Mouse (Mus musculus) spleen, adult 18-20 months (tissue): ENCODE results near the gene Sgpp2.

Experiments
- DNase-seq, 2 experiments: peaks; one replicate each; pipeline ENCODE4 v3.0.0; 2022; ENCODE audit warnings: mixed read lengths in 2 of 2

Sgpp2 gene

DNA sequence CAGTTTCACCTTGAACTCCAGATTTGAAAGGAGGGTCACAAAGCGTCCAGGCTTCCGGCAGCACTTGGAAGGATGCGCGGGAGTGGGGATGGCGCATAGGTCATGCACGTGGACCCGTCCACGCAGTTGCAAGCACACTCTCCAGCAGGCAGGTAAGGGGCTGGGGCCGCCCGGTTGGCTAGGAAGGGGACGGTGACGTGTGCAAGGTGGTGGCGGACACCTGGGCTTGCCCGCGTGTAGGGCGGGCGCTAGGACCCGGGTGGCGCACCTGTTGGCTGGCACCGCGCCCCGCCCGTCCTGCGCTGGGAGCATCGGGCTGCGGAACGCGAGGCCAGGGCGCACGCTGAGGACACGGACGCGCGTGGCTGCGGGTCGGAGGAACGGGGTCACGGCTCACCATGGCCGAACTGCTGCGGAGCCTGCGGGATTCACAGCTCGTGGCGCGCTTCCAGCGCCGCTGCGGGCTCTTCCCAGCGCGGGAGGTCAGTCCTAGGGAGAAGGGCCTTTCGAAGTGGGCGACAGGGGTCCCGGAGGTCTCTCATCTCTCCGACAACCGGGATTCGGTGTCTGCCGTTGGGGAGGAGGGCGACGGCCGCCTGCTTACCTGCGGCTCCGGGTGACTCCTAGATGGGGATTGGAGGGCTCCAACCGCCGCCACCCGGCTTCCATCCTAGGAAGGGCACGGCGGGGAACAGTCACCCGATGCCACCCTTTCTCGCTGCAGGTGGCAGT, at the start of gene Sgpp2:
Gene Sgpp2 (plus strand): TSS at position 325 of the 732 bp plus-strand sequence.
- DNase-seq, result no peak

DNA sequence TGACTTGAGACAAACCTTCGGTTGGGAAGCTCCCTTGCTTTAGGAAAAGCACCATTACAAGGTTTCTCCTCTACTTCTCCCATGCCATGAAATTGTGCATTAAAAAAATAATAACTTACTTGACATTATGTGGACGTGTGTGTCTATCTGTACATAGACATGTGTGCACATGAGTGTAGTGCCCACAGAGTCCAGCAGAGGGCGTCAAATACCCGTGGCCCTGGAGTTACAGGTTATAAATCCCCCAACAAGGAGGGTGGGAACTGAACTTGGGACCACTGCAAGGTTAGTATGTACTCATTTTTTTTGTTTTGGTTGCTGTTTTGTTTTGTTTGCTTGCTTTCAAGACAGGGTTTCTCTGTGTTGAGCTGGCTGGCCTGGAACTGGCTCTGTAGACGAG, 42.6 kb upstream of the Sgpp2 start:
- no peak for DNase-seq

DNA sequence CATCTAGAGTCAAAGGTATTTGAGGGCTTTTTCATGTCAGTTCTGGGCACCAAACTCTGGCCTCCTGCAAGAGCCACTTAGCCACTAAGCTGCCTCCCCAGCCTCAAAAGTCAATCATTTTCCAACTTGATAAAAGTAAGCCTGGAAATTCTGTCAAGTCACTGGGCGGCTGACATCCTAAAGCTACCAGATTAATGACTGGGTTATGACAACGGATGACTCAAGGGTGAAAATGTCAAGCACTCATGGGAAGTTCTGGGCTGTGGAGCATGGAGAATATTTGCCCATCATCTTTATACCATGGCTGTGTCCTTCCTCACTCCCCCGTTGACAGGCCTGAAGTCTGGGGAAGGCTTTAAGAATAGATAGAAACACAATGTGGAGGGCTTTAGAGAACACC, 37.2 kb upstream of the Sgpp2 start:
- no peak for DNase-seq

DNA sequence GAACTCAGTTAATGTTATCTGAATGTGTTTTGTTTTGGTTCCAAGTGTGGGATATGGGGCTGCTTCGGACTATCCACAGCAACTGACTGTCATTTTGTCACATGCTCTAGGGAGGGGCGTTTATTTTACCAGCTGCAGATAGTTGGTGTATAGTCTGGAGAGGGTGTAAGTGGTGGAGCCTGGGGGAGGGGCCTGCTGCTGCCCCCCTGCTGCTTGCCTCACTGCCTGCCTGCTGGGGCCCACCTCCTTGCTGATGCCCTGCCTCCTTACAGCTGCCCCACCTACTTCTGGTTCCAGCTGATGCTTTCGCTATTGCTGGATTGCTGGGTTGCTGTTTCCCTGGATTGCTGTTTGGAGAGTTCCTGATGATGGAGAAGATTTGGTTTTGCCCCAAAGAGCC, 31.0 kb upstream of the Sgpp2 start:
- no peak for DNase-seq

DNA sequence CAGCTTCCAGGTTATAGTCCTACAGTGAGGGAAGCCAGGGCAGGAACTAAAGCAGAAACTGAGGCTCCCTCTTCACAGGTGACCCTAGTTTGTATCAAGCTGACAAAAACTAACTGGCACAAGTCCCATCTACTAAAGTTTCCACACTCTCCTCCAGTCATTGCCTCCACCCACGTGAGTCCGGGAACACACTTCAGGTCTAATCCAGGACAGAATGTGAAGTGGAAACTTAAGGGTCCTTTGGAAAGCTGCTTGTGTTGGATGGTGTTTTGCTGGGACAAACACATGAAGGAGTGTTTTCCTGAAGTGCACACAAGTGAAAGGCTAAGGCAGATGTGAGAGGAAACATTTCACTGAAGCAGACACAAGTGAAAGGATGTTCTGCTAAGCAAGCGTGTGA, 17.7 kb upstream of the Sgpp2 start:
- no peak for DNase-seq

DNA sequence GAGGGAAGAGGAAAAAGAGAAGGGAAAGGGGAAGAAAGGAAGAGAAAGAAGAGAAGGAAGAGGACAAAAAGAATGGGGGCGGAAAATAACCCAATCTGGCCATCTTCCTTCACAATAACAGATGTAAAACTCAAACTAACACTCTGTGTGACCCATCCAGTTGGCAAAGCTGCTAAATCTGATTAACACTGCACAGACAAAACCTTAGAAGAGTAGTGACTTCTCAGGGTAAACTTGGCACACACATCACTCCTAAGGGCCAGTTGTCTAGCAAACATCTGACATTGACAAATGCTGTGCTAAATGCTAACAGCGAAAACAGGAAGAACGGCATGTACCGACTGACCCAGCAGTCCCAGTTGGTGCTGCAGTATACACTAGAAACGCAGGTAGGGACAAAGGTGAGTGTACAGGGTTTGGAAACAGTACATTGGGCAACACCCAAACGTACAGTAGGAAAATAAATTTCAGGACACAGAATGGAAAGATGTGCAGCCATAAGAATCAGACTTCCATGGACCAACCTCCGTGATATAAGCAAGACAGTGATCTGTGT, 10.4 kb upstream of the Sgpp2 start:
- no peak for DNase-seq

DNA sequence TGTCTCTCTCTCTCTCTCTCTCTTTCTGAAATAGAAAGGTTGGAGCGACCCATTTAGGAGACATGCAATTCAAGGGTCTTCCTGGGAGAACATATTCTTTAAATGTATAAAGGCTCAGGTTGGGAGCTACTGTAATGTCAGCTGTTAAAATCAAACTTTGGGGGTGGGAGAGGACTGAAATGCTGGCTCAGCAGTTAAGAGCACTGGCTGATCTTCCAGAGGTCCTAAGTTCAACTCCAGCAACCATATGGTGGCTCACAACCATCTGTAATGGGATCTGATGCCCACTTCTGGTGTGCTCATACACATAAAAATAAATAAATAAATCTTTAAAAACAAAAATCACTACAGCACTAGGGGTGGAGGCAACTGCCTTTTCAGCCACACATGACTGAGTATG, 1.5 kb upstream of the Sgpp2 start:
- no peak for DNase-seq

DNA sequence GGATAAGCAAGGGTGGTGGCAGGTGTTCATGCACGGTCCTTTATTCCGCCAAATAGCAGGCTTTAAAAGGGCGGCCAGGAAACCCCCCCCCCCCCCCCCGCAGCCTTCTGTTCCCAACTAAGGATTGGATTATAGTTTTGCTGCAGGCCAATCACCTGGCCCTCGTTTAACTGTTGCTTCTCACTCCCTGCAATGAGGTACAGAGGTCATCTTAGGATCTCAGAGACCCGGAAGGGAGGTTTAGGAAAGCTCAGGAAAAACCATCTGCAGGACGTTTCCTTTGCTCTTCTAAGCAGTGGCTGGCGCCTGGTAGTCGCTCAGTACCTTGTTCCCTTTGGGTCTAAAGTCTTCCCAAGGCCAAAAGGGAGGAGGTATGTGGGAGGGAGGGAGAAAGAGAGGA, 865 bp upstream of the Sgpp2 start:
- DNase-seq, result no peak

DNA sequence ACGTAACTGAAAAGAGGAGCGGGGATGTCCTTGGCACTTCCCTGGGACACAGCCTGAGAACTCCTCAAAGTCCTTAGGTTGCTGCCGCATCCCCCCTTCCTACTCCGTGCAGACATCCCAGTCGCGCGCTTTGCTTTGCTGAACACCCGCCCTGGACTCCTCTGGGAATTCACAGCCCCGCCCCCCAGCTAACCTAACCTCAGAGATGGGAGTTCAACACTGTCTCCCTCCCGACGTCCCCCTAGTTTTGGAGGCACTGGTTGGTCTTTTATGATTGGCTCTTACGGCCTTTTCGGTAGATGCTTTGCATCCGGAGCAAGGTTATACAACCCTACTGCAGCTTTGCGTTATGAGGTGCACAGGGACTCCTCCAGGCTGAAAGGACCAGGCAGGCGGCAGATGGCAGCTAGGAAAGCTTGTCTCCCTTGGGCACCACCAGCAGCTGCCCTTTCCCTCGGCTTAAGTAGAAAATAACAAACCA, 756 bp downstream of the Sgpp2 start:
- no peak for DNase-seq

DNA sequence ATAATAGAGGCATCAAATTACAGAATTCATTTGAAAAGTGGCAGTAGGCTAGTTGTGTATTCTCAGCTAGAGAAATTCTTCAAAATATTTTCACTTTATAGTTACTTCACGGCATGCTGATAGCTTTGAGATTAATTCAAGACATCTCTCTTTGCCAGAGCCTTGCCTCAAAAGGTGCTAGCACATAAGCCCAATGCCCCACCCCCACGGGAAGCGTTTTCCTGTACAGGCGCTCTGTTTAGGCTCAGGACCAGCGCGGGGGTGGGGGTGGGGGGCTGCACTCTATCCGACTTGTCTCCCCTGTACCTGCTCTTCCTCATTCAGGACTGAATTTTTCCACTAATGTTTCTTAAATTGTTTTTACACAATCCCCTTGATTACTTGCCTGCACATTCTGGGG, 1.3 kb downstream of the Sgpp2 start:
- no peak for DNase-seq

DNA sequence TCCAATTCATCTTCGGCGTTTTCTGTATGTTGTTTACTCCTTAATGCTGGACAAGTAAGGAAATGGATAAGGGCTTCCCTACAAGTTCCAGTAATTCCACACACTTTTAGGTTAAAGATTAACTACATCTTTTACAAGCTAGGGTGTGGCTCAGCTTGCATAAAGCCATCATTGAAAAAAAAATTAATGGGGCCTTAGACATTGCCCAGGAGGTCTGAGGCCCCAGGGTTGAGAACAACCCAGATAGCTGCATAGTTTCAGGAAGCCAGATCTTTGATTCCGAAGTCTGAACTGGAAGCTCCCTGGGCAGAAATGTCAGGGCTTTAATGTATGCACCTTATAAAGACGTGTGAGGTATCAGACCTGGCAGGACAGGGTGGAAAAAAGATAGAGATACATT, 2.8 kb downstream of the Sgpp2 start:
- no peak for DNase-seq

DNA sequence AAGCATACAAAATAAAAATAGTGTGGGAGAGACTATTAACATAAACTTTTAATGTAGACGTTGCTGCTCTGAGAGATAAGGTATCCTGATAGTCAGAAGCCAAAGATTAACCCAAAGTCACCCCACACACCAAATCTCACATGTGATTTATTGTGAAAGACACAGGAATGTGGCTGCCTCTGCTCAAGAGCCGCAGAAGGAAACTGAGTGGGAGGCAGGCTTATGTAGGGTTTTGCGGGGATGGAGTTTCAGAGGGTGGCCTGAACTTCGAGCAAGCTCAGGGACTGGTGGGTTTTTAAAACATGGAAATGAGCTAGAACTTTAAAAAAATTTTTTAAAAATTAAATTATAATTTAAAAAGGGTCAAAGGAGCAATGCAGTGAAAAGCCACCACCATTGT, 3.8 kb downstream of the Sgpp2 start:
- no peak for DNase-seq

DNA sequence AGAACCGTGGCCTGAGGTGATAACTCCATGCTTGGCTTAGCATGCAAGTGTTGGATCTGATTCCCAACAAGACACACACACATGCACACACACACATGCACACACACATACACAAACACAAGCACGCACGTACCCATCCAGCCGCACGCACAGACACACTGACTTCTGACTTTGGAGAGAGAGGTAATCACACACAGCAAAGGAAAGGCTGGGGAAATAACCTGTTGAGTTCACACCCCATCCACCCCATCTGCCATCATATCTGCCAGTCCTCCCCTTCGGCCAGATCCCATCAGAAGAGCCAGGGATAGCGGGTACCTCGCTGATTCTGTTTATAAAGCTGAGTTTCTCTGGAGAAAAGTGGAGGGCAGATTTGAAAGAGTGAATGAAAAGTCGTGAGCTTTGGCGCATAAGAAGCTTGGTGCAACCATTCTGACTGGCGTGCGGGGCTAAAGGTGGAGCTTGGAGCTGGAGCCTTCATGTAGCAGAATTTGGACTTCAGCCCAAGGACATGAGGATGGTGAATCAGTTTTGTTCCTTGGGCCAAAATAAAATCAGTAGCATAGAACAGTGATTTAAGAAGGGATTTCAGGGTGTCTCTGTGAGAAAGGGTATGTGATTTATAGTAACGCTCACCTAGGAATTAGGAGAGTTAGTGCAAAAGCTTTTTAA, 8.1 kb downstream of the Sgpp2 start:
- no peak for DNase-seq

DNA sequence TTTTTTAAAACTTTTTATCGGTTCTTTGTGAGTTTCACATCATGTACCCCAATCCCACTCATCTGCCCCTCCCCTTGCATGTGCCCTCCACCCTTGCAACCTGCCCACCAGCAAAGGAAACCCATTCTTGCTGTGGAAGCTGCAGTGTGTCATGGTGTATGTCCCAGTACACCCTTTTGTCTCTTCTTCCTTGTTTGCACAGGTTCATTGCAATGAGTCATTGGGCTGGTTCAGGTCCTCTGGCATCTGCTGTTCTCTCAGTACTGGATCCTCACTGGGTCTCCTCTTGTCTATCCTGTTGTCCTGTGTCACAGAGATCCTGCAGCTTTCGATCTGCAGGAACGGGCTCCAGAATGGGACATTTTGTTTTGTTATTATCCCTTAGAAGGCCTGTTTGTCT, 10.1 kb downstream of the Sgpp2 start:
- DNase-seq, result no peak

DNA sequence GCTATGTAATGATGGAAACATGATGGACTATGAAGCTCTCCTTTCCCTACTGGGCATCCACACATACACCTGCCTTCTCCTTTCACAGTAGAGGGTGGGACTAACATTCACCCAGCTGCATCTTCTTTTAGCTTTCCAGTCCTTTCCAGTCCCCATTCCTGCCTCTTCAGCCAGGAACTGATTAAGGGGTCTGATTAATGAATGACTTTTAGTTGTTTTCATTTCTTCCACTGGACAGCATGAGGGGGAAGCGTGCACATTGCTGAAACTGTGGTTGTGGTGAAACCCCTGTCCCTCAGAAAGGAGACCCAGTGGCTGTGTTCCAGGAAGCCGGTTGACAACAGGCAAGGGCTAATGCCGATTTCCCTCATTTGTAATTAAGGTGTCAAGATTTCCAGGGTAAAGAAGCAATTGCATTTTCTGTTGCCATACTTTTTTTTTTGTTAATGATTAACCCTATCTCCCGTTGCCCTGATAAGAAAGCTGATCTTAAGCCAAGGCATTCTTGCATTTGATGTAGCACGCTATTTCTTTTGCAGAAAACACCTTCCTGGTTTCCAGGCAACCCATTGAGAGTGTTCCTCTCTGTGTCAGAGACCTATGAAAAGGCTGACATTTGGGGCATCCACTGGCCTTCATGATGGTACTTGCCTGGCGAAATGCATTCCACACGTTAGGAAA, 12.1 kb downstream of the Sgpp2 start:
- no peak for DNase-seq

DNA sequence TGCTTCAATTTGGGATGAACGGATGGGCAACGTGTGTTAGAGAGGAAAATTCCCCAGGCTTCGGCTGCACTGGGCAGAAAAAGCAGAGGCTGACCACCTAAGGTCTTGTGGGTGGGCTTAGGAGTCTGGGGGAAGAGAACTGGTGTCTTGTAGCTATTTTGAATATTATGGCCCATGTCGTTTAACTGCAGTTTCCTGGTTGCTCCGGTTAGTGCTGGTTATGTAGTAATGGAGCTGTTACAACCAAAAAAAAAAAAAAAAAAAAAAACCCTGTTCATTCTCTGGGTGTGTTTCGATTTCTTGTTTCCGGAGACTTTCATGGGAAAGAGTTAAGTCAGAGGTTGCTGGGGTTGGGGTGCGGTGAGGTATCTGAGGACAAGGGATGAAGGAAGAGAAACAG, 12.7 kb downstream of the Sgpp2 start:
- DNase-seq, result no peak

DNA sequence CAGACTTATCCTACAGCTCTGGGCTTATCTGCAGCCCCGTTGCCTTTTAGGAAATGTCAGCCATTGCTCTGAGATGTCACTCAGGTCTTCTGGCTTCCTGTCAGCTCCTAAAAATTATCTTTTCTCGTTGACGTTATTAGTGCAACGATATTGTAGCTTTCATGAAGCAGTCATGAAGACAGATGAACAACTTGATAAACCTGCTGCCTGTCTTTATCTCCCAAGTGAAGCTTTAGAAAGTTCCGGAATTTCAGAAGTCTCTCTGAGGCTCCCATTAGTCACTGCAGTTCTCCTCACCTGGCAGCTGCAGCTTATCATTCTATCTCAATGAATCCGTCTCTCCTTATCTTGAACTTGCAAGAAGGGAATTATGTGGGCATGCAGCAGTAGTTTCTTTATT, 13.9 kb downstream of the Sgpp2 start:
- no peak for DNase-seq

DNA sequence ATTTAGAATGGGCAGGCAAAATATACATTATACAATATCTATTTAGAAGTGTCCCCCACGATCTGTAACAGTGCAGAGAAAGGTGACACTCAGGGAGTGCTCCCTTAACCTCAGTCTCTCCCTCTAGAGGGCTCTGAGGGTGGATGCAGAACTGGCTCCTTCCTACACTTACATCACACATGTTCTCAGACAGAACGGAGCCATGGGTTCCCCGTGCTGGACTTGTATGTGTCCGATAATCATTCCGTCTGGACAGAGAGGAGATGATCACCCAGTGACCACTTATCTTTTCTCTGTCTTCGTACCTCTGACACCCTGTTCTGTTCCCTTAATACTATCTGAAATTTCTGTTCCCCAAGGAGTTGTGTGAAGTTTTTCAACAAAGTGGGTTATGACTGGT, 15.7 kb downstream of the Sgpp2 start:
- no peak for DNase-seq

DNA sequence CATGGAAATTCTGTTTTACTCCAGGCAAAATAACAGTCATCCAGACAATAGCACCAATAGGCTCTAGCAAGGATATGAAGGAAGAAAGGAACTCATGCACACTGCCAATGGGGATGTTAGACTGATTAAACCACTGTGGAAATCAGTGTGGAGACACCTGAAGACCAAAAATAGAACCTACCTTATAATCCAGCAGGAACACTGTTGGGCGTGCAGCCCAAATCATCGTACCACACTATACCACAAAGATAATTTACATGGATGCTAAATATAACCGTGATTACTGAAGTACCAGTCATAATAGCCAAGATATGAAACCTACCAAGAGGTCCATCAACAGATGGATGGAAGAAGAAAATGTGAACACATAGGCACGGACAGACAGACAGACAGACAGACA, 18.5 kb downstream of the Sgpp2 start:
- DNase-seq, result no peak

DNA sequence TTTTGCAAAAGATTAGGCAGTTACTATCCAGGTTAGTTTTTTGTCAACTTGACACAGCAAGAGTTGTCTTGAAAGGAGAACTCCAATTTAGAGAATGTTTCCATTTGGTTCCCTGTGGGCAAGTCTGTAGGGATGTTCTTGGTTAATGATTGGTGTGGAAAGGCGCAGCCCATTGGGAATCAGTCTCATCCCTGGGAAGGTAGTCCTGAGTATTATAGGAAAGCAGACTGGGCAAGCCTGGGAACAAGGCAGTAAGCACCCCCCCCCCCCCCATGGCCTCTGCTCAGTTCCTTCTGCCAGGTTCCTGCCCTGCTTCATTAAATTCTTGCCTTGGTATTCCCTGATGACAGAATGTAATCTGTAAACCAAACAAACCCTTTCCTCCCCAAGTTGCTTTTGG, 19.7 kb downstream of the Sgpp2 start:
- DNase-seq, result no peak

DNA sequence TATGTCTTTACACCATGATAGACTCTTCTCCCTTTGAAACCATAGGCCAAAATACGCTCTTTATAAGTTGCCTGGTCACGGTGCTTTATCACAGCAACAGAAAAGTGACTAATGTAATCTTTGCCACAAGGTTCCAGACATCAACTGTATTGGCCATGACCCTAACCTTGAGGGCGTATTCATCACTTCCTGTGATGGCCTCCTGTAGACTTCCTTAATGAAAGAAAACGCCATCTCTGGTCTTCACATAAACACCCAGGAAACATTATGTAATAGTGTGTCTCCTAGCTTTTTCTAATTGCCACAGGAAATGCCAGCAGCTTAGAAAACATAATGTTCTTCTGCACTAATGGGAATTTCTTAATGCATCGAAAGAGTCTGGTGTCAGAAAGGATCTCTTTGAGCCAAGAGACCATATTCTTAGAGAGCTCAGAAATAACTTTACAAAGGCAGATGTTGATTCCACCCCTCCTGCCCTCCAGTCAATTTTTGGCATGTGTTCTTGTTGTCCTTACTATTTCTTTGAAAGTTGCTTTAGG, 20.5 kb downstream of the Sgpp2 start:
- no peak for DNase-seq

DNA sequence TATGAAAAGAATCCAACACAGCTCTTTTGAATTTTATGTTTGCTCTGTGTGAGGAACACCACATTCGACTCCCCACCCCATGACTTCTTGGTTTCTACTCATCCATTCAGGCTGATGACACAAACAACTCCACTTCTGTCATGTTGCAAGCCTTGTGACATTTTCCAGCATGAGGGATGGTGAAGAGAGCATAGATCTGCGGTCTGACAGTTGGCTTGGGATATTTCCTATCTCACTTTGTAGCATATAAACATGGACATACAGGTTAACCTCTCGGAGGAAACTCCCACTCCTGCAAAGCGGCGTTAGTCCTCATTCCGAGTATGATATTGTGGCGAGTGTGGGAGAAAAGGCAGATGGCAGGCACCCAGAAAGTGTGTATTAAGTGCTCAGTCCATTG, 27.6 kb downstream of the Sgpp2 start:
- DNase-seq, result no peak

DNA sequence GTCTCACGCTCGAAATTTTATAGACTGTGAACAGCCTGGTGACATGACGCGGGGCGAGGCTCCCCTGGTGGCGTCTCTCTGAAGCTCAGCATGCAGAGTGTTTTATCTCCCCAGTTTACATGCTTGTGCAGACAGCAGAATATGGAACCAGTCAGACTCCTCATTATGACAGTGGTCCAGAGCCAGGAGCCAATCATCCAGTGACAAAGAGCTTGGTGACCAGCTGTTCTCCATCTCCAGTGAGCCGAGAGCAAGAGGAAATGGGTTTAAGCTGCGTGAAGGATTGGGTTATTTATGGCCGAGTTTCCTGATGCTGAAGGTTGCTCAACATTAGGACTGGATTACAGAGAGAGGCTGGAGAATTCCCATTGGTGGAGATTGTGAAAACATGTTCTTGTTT, 28.1 kb downstream of the Sgpp2 start:
- DNase-seq, result no peak

DNA sequence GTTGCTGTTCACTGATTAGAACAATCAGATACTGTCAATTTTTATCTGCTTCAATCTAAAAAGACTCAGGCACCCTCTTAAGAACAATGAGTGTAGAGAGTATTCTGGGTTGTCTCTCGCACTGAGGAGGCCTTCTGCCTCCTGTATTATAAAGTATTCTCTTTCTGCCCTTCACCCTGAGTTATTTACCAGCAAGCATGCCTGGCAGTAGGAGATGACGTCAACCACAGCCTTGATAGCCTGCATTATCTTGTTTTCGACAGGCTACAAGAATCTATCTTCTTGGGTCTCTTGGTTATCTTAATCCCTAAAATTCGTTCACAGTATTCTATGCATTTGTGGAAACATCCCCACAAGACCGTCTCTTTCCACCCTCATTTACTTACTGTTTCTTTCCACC, 29.8 kb downstream of the Sgpp2 start:
- no peak for DNase-seq
